Mouse (Mus musculus) brown adipose tissue, adult 24 weeks (tissue): Measurements from ENCODE around the gene Snrpd3. TPM values are rescaled to one million over a fixed set of nuclear protein-coding genes. Genes with fewer than 3 reads are reported as not detected.
"Not testable (repeated sequence)": the region's sequence is repeated elsewhere in the genome, so short reads cannot be mapped to it uniquely, and the experiment has no call there.

Experiments used
- H3K27ac ChIP-seq: fragments of 200-500 bp; replicated peaks from 2 replicates; pipeline ENCODE4 v1.5.1; 2012; ENCODE audit warnings: low read depth, mild to moderate bottlenecking, low read length
- H3K4me1 ChIP-seq: fragments of 200-500 bp; 2 replicates; pipeline ENCODE4 v1.6.1; 2012; ENCODE audit warnings: low read length, mixed read lengths; ENCODE audit not compliant: control insufficient read depth, insufficient read depth, insufficient read length
- H3K4me3 ChIP-seq: fragments of 200-500 bp; 2 replicates; pipeline ENCODE4 v1.5.1; 2012; ENCODE audit warnings: low read depth, mild to moderate bottlenecking, low read length, moderate library complexity; ENCODE audit not compliant: insufficient read depth
- polyA plus RNA-seq: library from polyadenylated mRNA; stranded (reverse); fragments of >200 nt; gene quantifications from 2 replicates; pipeline ENCODE4 v1.2.4, GENCODE M21; 2012; ENCODE audit not compliant: missing spikeins, insufficient read depth, insufficient read length

Snrpd3 gene
- polyA plus RNA-seq, 1 experiment = 157 TPM

- H3K4me3 ChIP-seq = no peak overlapping the region
- H3K27ac ChIP-seq = peak overlapping the region; percentile 81
- H3K4me1 ChIP-seq = peaks cover 28% of the 10 kb centered on the region
These were observed 4.6 kb upstream of the Snrpd3 start for GRCm38 (mm10) chr10:75512796-75513195.

- peaks cover 28% of the 10 kb centered on the region for H3K4me1 ChIP-seq
- peak overlapping the region; percentile 81 for H3K27ac ChIP-seq
- H3K4me3 ChIP-seq = no peak overlapping the region
These were observed 3.9 kb upstream of the Snrpd3 start for GRCm38 (mm10) chr10:75513306-75514067.

GRCm38 (mm10) chr10:75514361-75514760 lies 3.0 kb upstream of the Snrpd3 start:
- Histone ChIP-seq H3K4me1 (peaks cover 31% of the 10 kb centered on the region), H3K4me3 (no peak overlapping the region), H3K27ac (no peak overlapping the region; the same call in 1 of the 2 replicates)

- H3K27ac ChIP-seq = peak overlapping the region; percentile 88
- H3K4me1 ChIP-seq = peaks cover 31% of the 10 kb centered on the region
- H3K4me3 ChIP-seq = peak overlapping the region; percentile 94
These were observed 1.9 kb upstream of the Snrpd3 start for GRCm38 (mm10) chr10:75515216-75516037.

GRCm38 (mm10) chr10:75516038-75516723 lies 1.2 kb upstream of the Snrpd3 start:
- Histone ChIP-seq H3K27ac (peak overlapping the region; percentile 88), H3K4me1 (peaks cover 31% of the 10 kb centered on the region), H3K4me3 (peak overlapping the region; percentile 94)

GRCm38 (mm10) chr10:75516724-75517072 lies 653 bp upstream of the Snrpd3 start:
- Histone ChIP-seq H3K4me1 (peaks cover 31% of the 10 kb centered on the region), H3K4me3 (peak overlapping the region; percentile 94), H3K27ac (peak overlapping the region; percentile 88)

GRCm38 (mm10) chr10:75517758-75518143 lies 400 bp downstream of the Snrpd3 start, which contains the start of gene Gucd1:
Gucd1 (minus strand) TSS chr10:75517972.
- H3K4me1 ChIP-seq = peaks cover 22% of the 10 kb centered on the region
- peak within 1 kb of the TSS; percentile 94 for H3K4me3 ChIP-seq
- H3K27ac ChIP-seq = peak within 1 kb of the TSS; percentile 97

- H3K4me3 ChIP-seq = no peak overlapping the region
- peaks cover 8% of the 10 kb centered on the region; the same call in 1 of the 2 replicates for H3K4me1 ChIP-seq
- H3K27ac ChIP-seq = no peak overlapping the region
These were observed 3.2 kb downstream of the Snrpd3 start for GRCm38 (mm10) chr10:75520581-75520980.

GRCm38 (mm10) chr10:75521643-75522042 lies 4.3 kb downstream of the Snrpd3 start:
- Histone ChIP-seq H3K4me1 (peaks cover 4% of the 10 kb centered on the region), H3K4me3 (no peak overlapping the region), H3K27ac (no peak overlapping the region)

- not testable (repeated sequence) for H3K4me1 ChIP-seq, H3K27ac ChIP-seq, H3K4me3 ChIP-seq
These were observed 8.1 kb downstream of the Snrpd3 start for GRCm38 (mm10) chr10:75525450-75525849.

GRCm38 (mm10) chr10:75530322-75530721 lies 13.0 kb downstream of the Snrpd3 start:
- H3K4me1 ChIP-seq = no peaks in the 10 kb centered on the region; the same call in 1 of the 2 replicates
- no peak overlapping the region for H3K27ac ChIP-seq
- H3K4me3 ChIP-seq = no peak overlapping the region

GRCm38 (mm10) chr10:75531532-75532090 lies 14.3 kb downstream of the Snrpd3 start:
- Histone ChIP-seq H3K4me3 (no peak overlapping the region), H3K4me1 (no peaks in the 10 kb centered on the region), H3K27ac (no peak overlapping the region)

GRCm38 (mm10) chr10:75534216-75534615 lies 16.9 kb downstream of the Snrpd3 start:
- no peaks in the 10 kb centered on the region for H3K4me1 ChIP-seq
- H3K4me3 ChIP-seq = no peak overlapping the region
- H3K27ac ChIP-seq = no peak overlapping the region

GRCm38 (mm10) chr10:75534934-75535333 lies 17.6 kb downstream of the Snrpd3 start:
- Histone ChIP-seq H3K4me3 (no peak overlapping the region), H3K27ac (no peak overlapping the region), H3K4me1 (no peaks in the 10 kb centered on the region)

- no peaks in the 10 kb centered on the region for H3K4me1 ChIP-seq
- H3K4me3 ChIP-seq = no peak overlapping the region
- no peak overlapping the region for H3K27ac ChIP-seq
These were observed 18.1 kb downstream of the Snrpd3 start for GRCm38 (mm10) chr10:75535423-75535822.
